Mouse (Mus musculus) limb, embryonic 10.5 days (tissue): ENCODE results near the gene Arntl. TPM values are rescaled to one million over a fixed set of nuclear protein-coding genes. Genes with fewer than 3 reads are reported as not detected.

ENCODE experiments used
- DNase-seq: peaks from one replicate; pipeline ENCODE4 v3.0.0-alpha.2; 2017; ENCODE audit warnings: low spot score
- H3K27ac ChIP-seq: fragments of 300-500 bp; sonication (generic); 2 replicates; pipeline ENCODE4 v1.5.1; 2016; ENCODE audit warnings: mild to moderate bottlenecking
- H3K27me3 ChIP-seq: fragments of 300-500 bp; sonication (generic); 2 replicates; pipeline ENCODE4 v1.6.1; 2016; ENCODE audit warnings: low read depth, mild to moderate bottlenecking; ENCODE audit not compliant: poor library complexity, severe bottlenecking
- H3K36me3 ChIP-seq: fragments of 300-500 bp; sonication (generic); 2 replicates; pipeline ENCODE4 v1.6.1; 2016; ENCODE audit warnings: mild to moderate bottlenecking, moderate library complexity
- H3K4me1 ChIP-seq: fragments of 300-500 bp; sonication (generic); 2 replicates; pipeline ENCODE4 v1.6.1; 2016
- H3K4me3 ChIP-seq: fragments of 300-500 bp; sonication (generic); 2 replicates; pipeline ENCODE4 v1.5.1; 2016; ENCODE audit warnings: mild to moderate bottlenecking, moderate library complexity
- H3K9me3 ChIP-seq: fragments of 300-500 bp; sonication (generic); replicated peaks from 2 replicates; pipeline ENCODE4 v1.6.1; 2016; ENCODE audit warnings: mild to moderate bottlenecking
- WGBS: fragments of 180-500 bp; shearing (Covaris S2); methylation state at CpG from one replicate; pipeline ENCODE4 v1.1.7; 2016; 5-methylcytosine and 5-hydroxymethylcytosine counted together
- polyA plus RNA-seq: library from polyadenylated mRNA; unstranded; fragments of >200 nt; fragmentation: Nextera tagmentation; extraction: Ambion mirVana; gene quantifications from 2 replicates; pipeline ENCODE4 v1.2.1, GENCODE M21; 2016

Arntl gene
- 8.0 and 9.6 TPM in 2 replicates for polyA plus RNA-seq

- peak; percentile 95 for DNase-seq
- Histone ChIP-seq H3K4me3 (peak within 1 kb of the TSS; percentile 77), H3K27me3 (peaks cover 85% of the 10 kb centered on the region), H3K9me3 (no peaks in the 10 kb centered on the region), H3K27ac (peak within 1 kb of the TSS; percentile 84), H3K4me1 (peaks cover 10% of the 10 kb centered on the region), H3K36me3 (no peaks in the 10 kb centered on the region)
- under 1% methylated on average over 52 of the region's 52 CpGs for WGBS
Observed at GRCm38 (mm10) chr7:113206644-113207470, at the start of gene Arntl. TSS of gene Arntl (plus strand) at chr7:113207465.

GRCm38 (mm10) chr7:113161077-113161698, 46.1 kb upstream of the Arntl start:
- no peaks in the 10 kb centered on the region for H3K36me3 ChIP-seq
- no peaks in the 10 kb centered on the region for H3K9me3 ChIP-seq
- H3K27me3 ChIP-seq, result no peaks in the 10 kb centered on the region
- WGBS, result 92% methylated on average over 8 of the region's 8 CpGs
- no peak for DNase-seq
- no peak overlapping the region for H3K27ac ChIP-seq
- no peak overlapping the region for H3K4me3 ChIP-seq
- no peaks in the 10 kb centered on the region for H3K4me1 ChIP-seq

GRCm38 (mm10) chr7:113164719-113165118, 42.5 kb upstream of the Arntl start:
- no peak overlapping the region for H3K4me3 ChIP-seq
- H3K9me3 ChIP-seq, result no peaks in the 10 kb centered on the region
- no peaks in the 10 kb centered on the region for H3K27me3 ChIP-seq
- H3K36me3 ChIP-seq, result no peaks in the 10 kb centered on the region
- no peak for DNase-seq
- H3K4me1 ChIP-seq, result no peaks in the 10 kb centered on the region
- WGBS, result 77% methylated on average over 4 of the region's 4 CpGs
- no peak overlapping the region for H3K27ac ChIP-seq

GRCm38 (mm10) chr7:113167092-113167491, 40.2 kb upstream of the Arntl start:
- no peaks in the 10 kb centered on the region for H3K4me1 ChIP-seq
- 59% methylated on average over 8 of the region's 8 CpGs for WGBS
- no peaks in the 10 kb centered on the region for H3K27me3 ChIP-seq
- H3K4me3 ChIP-seq, result no peak overlapping the region
- no peaks in the 10 kb centered on the region for H3K9me3 ChIP-seq
- no peak overlapping the region for H3K27ac ChIP-seq
- H3K36me3 ChIP-seq, result no peaks in the 10 kb centered on the region
- peak; percentile 53 for DNase-seq

- no peaks in the 10 kb centered on the region for H3K27me3 ChIP-seq
- no peak overlapping the region for H3K27ac ChIP-seq
- DNase-seq, result no peak
- 89% methylated on average over 8 of the region's 8 CpGs for WGBS
- no peak overlapping the region for H3K4me3 ChIP-seq
- H3K36me3 ChIP-seq, result no peaks in the 10 kb centered on the region
- H3K4me1 ChIP-seq, result no peaks in the 10 kb centered on the region
- no peaks in the 10 kb centered on the region for H3K9me3 ChIP-seq
Observed at GRCm38 (mm10) chr7:113168609-113169008, 38.7 kb upstream of the Arntl start.

- Histone ChIP-seq H3K4me1 (no peaks in the 10 kb centered on the region), H3K27me3 (no peaks in the 10 kb centered on the region), H3K9me3 (no peaks in the 10 kb centered on the region), H3K4me3 (no peak overlapping the region), H3K36me3 (no peaks in the 10 kb centered on the region), H3K27ac (no peak overlapping the region)
- DNase-seq, result no peak
- 77% methylated on average over 2 of the region's 2 CpGs for WGBS
Observed at GRCm38 (mm10) chr7:113172425-113172824, 34.8 kb upstream of the Arntl start.

- Histone ChIP-seq H3K4me3 (no peak overlapping the region), H3K27ac (no peak overlapping the region), H3K4me1 (no peaks in the 10 kb centered on the region), H3K9me3 (no peaks in the 10 kb centered on the region), H3K27me3 (0 out of 2 replicates have a peak, but pooled peaks cover 6% of the 10 kb centered on the region), H3K36me3 (no peaks in the 10 kb centered on the region)
- DNase-seq, result no peak
- WGBS, result 89% methylated on average over 4 of the region's 4 CpGs
Observed at GRCm38 (mm10) chr7:113175481-113175880, 31.8 kb upstream of the Arntl start.

- Histone ChIP-seq H3K27ac (no peak overlapping the region), H3K36me3 (no peaks in the 10 kb centered on the region), H3K9me3 (no peaks in the 10 kb centered on the region), H3K27me3 (0 out of 2 replicates have a peak, but pooled peaks cover 6% of the 10 kb centered on the region), H3K4me3 (no peak overlapping the region), H3K4me1 (no peaks in the 10 kb centered on the region)
- 88% methylated on average over 6 of the region's 6 CpGs for WGBS
- DNase-seq, result no peak
Observed at GRCm38 (mm10) chr7:113178073-113178472, 29.2 kb upstream of the Arntl start.

- Histone ChIP-seq H3K4me3 (no peak overlapping the region), H3K27ac (no peak overlapping the region), H3K27me3 (0 out of 2 replicates have a peak, but pooled peaks cover under 1% of the 10 kb centered on the region), H3K9me3 (no peaks in the 10 kb centered on the region), H3K4me1 (peaks cover 9% of the 10 kb centered on the region), H3K36me3 (no peaks in the 10 kb centered on the region)
- 84% methylated on average over 8 of the region's 8 CpGs for WGBS
- no peak for DNase-seq
Observed at GRCm38 (mm10) chr7:113183787-113184186, 23.5 kb upstream of the Arntl start.

- peaks cover 9% of the 10 kb centered on the region for H3K4me1 ChIP-seq
- H3K27me3 ChIP-seq, result no peaks in the 10 kb centered on the region
- no peak overlapping the region for H3K27ac ChIP-seq
- H3K36me3 ChIP-seq, result no peaks in the 10 kb centered on the region
- H3K4me3 ChIP-seq, result no peak overlapping the region
- H3K9me3 ChIP-seq, result no peaks in the 10 kb centered on the region
- no peak for DNase-seq
Observed at GRCm38 (mm10) chr7:113185056-113185455, 22.2 kb upstream of the Arntl start.

GRCm38 (mm10) chr7:113186041-113186800, 21.0 kb upstream of the Arntl start:
- Histone ChIP-seq H3K36me3 (no peaks in the 10 kb centered on the region), H3K27ac (no peak overlapping the region)
- WGBS, result 61% methylated on average over 10 of the region's 10 CpGs

GRCm38 (mm10) chr7:113188091-113188490, 19.2 kb upstream of the Arntl start:
- no peak overlapping the region for H3K27ac ChIP-seq
- WGBS, result 63% methylated on average over 2 of the region's 2 CpGs
- H3K4me3 ChIP-seq, result no peak overlapping the region
- H3K4me1 ChIP-seq, result peaks cover 11% of the 10 kb centered on the region
- no peaks in the 10 kb centered on the region for H3K9me3 ChIP-seq
- DNase-seq, result no peak
- no peaks in the 10 kb centered on the region for H3K36me3 ChIP-seq
- H3K27me3 ChIP-seq, result no peaks in the 10 kb centered on the region

More at GRCm38 (mm10) chr7:113186041-113186800, 21.0 kb upstream of the Arntl start:
- H3K27me3 ChIP-seq, result no peaks in the 10 kb centered on the region
- H3K4me3 ChIP-seq, result no peak overlapping the region
- H3K4me1 ChIP-seq, result peaks cover 9% of the 10 kb centered on the region
- DNase-seq, result no peak
- no peaks in the 10 kb centered on the region for H3K9me3 ChIP-seq

- WGBS, result 43% methylated on average over 9 of the region's 9 CpGs
- Histone ChIP-seq H3K27me3 (no peaks in the 10 kb centered on the region), H3K4me3 (no peak overlapping the region), H3K9me3 (no peaks in the 10 kb centered on the region), H3K36me3 (no peaks in the 10 kb centered on the region), H3K4me1 (peaks cover 13% of the 10 kb centered on the region), H3K27ac (no peak overlapping the region)
- DNase-seq, result no peak
Observed at GRCm38 (mm10) chr7:113188566-113188965, 18.7 kb upstream of the Arntl start.
